Mouse (Mus musculus): Measurements from ENCODE around the gene Npas2. TPM values are rescaled to one million over a fixed set of nuclear protein-coding genes. Genes with fewer than 3 reads are reported as not detected.

Npas2 gene
- total and polyA plus RNA-seq, 3 experiments, result 0.05 TPM; not detected in 2

DNA sequence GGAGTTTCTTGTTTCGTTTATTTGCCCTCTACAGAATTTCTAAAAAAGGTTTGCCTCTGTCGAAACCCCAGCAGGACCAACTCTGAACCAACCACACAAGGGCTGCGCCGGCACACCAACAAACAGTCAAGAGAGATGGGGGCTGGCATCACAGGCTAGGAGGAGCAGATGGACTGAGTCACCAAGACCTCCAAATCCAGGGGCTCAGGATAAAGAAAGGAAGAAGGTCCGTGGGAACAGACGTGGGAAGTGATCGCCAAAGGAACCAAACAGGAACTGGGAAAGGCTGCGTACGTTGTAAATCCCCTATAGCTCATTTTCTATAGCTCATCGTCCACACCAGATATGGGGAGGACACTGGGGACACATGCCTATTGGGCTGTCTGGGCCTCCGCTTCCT, 13.7 kb upstream of the Npas2 start:
- no peaks in the 10 kb centered on the region; the same call in 1 of the 2 replicates for H3K9me3 ChIP-seq (replicated peaks)
- H3K36me3 ChIP-seq (replicated peaks), result no peaks in the 10 kb centered on the region
- H3K27me3 ChIP-seq (ENCODE audit: insufficient read depth, low read length), result no peaks in the 10 kb centered on the region
- no peaks in the 10 kb centered on the region for H3K4me1 ChIP-seq (ENCODE audit: insufficient read depth, low read depth, low read length)
- no peak for TF ChIP-seq CTCF (IDR thresholded peaks at IDR 0.05; ENCODE audit: low read depth, low read length)
- no peak for TF ChIP-seq GATA2 (IDR thresholded peaks at IDR 0.05; ENCODE audit: borderline replicate concordance, low read depth, low read length)
- TF ChIP-seq POLR2AphosphoS5 (IDR thresholded peaks at IDR 0.05; ENCODE audit: insufficient replicate concordance, low read depth, low read length), result no peak
- TF ChIP-seq TAL1 (conservative IDR thresholded peaks at IDR 0.05; ENCODE audit: low read depth, low read length), result no peak
- no peak for TF ChIP-seq GATA1 (IDR thresholded peaks at IDR 0.05; ENCODE audit: borderline replicate concordance, low read length)
- DNase-seq (ENCODE audit: low spot score) (no peak), ATAC-seq (ENCODE audit: extremely low read depth, insufficient number of reproducible peaks, low FRiP score, poor library complexity, severe bottlenecking) (no peak)
- no peak overlapping the region for H3K4me3 ChIP-seq (ENCODE audit: low read depth, low read length)

DNA sequence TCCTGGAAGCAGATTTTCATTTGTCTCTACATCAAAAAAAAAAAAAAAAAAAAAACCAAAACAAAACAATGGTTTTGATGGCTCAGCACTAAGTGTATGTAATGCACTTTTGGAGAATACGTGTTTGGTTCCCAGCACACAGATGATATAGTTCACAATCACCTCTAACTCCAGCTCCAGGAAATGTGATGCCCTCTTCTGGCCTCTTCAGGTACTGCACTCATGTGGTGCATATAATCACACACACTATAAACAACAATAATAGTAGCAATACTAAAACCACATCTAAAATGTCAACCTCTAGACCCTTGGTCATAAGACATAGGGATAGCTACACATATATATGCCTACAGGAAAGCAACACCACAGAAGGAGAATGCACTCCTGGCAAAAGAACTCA, 13.0 kb upstream of the Npas2 start:
- H3K9me3 ChIP-seq (replicated peaks), result no peaks in the 10 kb centered on the region; the same call in 1 of the 2 replicates
- no peaks in the 10 kb centered on the region for H3K27me3 ChIP-seq (ENCODE audit: insufficient read depth, low read length)
- TF ChIP-seq CTCF (IDR thresholded peaks at IDR 0.05; ENCODE audit: low read depth, low read length) (no peak), GATA1 (IDR thresholded peaks at IDR 0.05; ENCODE audit: borderline replicate concordance, low read length) (no peak), TAL1 (conservative IDR thresholded peaks at IDR 0.05; ENCODE audit: low read depth, low read length) (no peak), POLR2AphosphoS5 (IDR thresholded peaks at IDR 0.05; ENCODE audit: insufficient replicate concordance, low read depth, low read length) (no peak), GATA2 (IDR thresholded peaks at IDR 0.05; ENCODE audit: borderline replicate concordance, low read depth, low read length) (no peak)
- H3K36me3 ChIP-seq (replicated peaks), result no peaks in the 10 kb centered on the region
- DNase-seq (ENCODE audit: low spot score), result no peak
- no peak for ATAC-seq (ENCODE audit: extremely low read depth, insufficient number of reproducible peaks, low FRiP score, poor library complexity, severe bottlenecking)
- no peaks in the 10 kb centered on the region for H3K4me1 ChIP-seq (ENCODE audit: insufficient read depth, low read depth, low read length)
- no peak overlapping the region for H3K4me3 ChIP-seq (ENCODE audit: low read depth, low read length)

GRCm38 (mm10) chr1:39181901-39182300, 11.6 kb upstream of the Npas2 start:
- no peak for ATAC-seq (ENCODE audit: extremely low read depth, insufficient number of reproducible peaks, low FRiP score, poor library complexity, severe bottlenecking)
- TF ChIP-seq GATA1 (IDR thresholded peaks at IDR 0.05; ENCODE audit: borderline replicate concordance, low read length) (no peak), TAL1 (conservative IDR thresholded peaks at IDR 0.05; ENCODE audit: low read depth, low read length) (no peak), POLR2AphosphoS5 (IDR thresholded peaks at IDR 0.05; ENCODE audit: insufficient replicate concordance, low read depth, low read length) (no peak), GATA2 (IDR thresholded peaks at IDR 0.05; ENCODE audit: borderline replicate concordance, low read depth, low read length) (no peak), CTCF (IDR thresholded peaks at IDR 0.05; ENCODE audit: low read depth, low read length) (no peak)
- H3K27me3 ChIP-seq (ENCODE audit: insufficient read depth, low read length), result no peaks in the 10 kb centered on the region

DNA sequence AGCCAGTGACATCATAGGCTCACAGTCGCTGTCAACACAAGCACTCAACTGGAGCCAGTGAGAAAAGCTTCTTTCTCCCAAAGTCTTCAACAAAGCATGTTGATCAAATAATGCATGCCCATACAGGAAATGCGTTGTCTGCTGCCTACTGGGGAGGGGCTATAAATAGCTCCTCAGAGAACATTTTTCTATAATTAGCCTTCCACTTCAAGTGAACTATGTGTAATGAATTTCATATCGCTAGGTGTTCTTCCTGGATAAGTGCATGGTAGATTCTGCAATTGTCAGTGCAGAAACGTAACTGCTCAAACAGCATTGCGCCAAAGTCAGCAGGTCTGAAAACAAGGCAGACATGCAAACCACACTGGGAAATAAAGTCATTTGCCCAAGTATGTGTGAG, 7.7 kb upstream of the Npas2 start:
- H3K36me3 ChIP-seq (replicated peaks), result no peaks in the 10 kb centered on the region
- no peaks in the 10 kb centered on the region for H3K4me1 ChIP-seq (ENCODE audit: insufficient read depth, low read depth, low read length)
- no peaks in the 10 kb centered on the region for H3K27me3 ChIP-seq (ENCODE audit: insufficient read depth, low read length)
- ATAC-seq (ENCODE audit: extremely low read depth, insufficient number of reproducible peaks, low FRiP score, poor library complexity, severe bottlenecking) (no peak), DNase-seq (ENCODE audit: low spot score) (no peak)
- H3K4me3 ChIP-seq (ENCODE audit: low read depth, low read length), result no peak overlapping the region
- H3K9me3 ChIP-seq (replicated peaks), result no peaks in the 10 kb centered on the region
- TF ChIP-seq GATA1 (IDR thresholded peaks at IDR 0.05; ENCODE audit: borderline replicate concordance, low read length) (no peak), GATA2 (IDR thresholded peaks at IDR 0.05; ENCODE audit: borderline replicate concordance, low read depth, low read length) (no peak), TAL1 (conservative IDR thresholded peaks at IDR 0.05; ENCODE audit: low read depth, low read length) (no peak), POLR2AphosphoS5 (IDR thresholded peaks at IDR 0.05; ENCODE audit: insufficient replicate concordance, low read depth, low read length) (no peak), CTCF (IDR thresholded peaks at IDR 0.05; ENCODE audit: low read depth, low read length) (no peak)

More at GRCm38 (mm10) chr1:39181901-39182300, 11.6 kb upstream of the Npas2 start:
- Histone ChIP-seq H3K4me3 (ENCODE audit: low read depth, low read length) (no peak overlapping the region), H3K4me1 (ENCODE audit: insufficient read depth, low read depth, low read length) (no peaks in the 10 kb centered on the region), H3K9me3 (replicated peaks) (no peaks in the 10 kb centered on the region; the same call in 1 of the 2 replicates), H3K36me3 (replicated peaks) (no peaks in the 10 kb centered on the region)
- DNase-seq (ENCODE audit: low spot score), result no peak

GRCm38 (mm10) chr1:39186711-39187437, 6.7 kb upstream of the Npas2 start:
- Histone ChIP-seq H3K36me3 (replicated peaks) (no peaks in the 10 kb centered on the region), H3K4me3 (ENCODE audit: low read depth, low read length) (no peak overlapping the region), H3K9me3 (replicated peaks) (no peaks in the 10 kb centered on the region), H3K4me1 (ENCODE audit: insufficient read depth, low read depth, low read length) (no peaks in the 10 kb centered on the region), H3K27me3 (ENCODE audit: insufficient read depth, low read length) (no peaks in the 10 kb centered on the region)
- TF ChIP-seq GATA2 (IDR thresholded peaks at IDR 0.05; ENCODE audit: borderline replicate concordance, low read depth, low read length), result no peak
- TF ChIP-seq CTCF (IDR thresholded peaks at IDR 0.05; ENCODE audit: low read depth, low read length), result no peak
- TF ChIP-seq GATA1 (IDR thresholded peaks at IDR 0.05; ENCODE audit: borderline replicate concordance, low read length), result no peak
- TF ChIP-seq POLR2AphosphoS5 (IDR thresholded peaks at IDR 0.05; ENCODE audit: insufficient replicate concordance, low read depth, low read length), result no peak
- TF ChIP-seq TAL1 (conservative IDR thresholded peaks at IDR 0.05; ENCODE audit: low read depth, low read length), result no peak
- DNase-seq (ENCODE audit: low spot score) (no peak), ATAC-seq (ENCODE audit: extremely low read depth, insufficient number of reproducible peaks, low FRiP score, poor library complexity, severe bottlenecking) (no peak)

- Histone ChIP-seq H3K4me3 (ENCODE audit: low read depth, low read length) (no peak overlapping the region), H3K36me3 (replicated peaks) (no peaks in the 10 kb centered on the region), H3K9me3 (replicated peaks) (peaks cover 18% of the 10 kb centered on the region), H3K27me3 (ENCODE audit: insufficient read depth, low read length) (peaks cover 14% of the 10 kb centered on the region; the same call in 1 of the 2 replicates), H3K4me1 (ENCODE audit: insufficient read depth, low read depth, low read length) (no peaks in the 10 kb centered on the region)
- no peak for TF ChIP-seq CTCF (IDR thresholded peaks at IDR 0.05; ENCODE audit: low read depth, low read length)
- no peak for TF ChIP-seq GATA2 (IDR thresholded peaks at IDR 0.05; ENCODE audit: borderline replicate concordance, low read depth, low read length)
- no peak for TF ChIP-seq TAL1 (conservative IDR thresholded peaks at IDR 0.05; ENCODE audit: low read depth, low read length)
- TF ChIP-seq GATA1 (IDR thresholded peaks at IDR 0.05; ENCODE audit: borderline replicate concordance, low read length), result no peak
- no peak for TF ChIP-seq POLR2AphosphoS5 (IDR thresholded peaks at IDR 0.05; ENCODE audit: insufficient replicate concordance, low read depth, low read length)
- ATAC-seq (ENCODE audit: extremely low read depth, insufficient number of reproducible peaks, low FRiP score, poor library complexity, severe bottlenecking) (no peak), DNase-seq (ENCODE audit: low spot score) (no peak)
Measured at GRCm38 (mm10) chr1:39191122-39191521, 2.4 kb upstream of the Npas2 start.

Data from G1E (cell line).